Mouse (Mus musculus): ENCODE results near the gene Defb38.

The Defb38 gene

GRCm38 (mm10) chr8:19026466-19026865 lies at the start of gene Defb38:
Defb38 (minus strand) TSS chr8:19026566.
- no peak for DNase-seq (ENCODE audit: low spot score)

GRCm38 (mm10) chr8:19066013-19066412 lies 39.6 kb upstream of the Defb38 start:
- no peak for DNase-seq (ENCODE audit: low spot score)

- no peak for DNase-seq (ENCODE audit: low spot score)
Measured at GRCm38 (mm10) chr8:19064710-19065109, 38.3 kb upstream of the Defb38 start, which contains the start of gene Defb39. Defb39 (minus strand) TSS chr8:19064810.

DNA sequence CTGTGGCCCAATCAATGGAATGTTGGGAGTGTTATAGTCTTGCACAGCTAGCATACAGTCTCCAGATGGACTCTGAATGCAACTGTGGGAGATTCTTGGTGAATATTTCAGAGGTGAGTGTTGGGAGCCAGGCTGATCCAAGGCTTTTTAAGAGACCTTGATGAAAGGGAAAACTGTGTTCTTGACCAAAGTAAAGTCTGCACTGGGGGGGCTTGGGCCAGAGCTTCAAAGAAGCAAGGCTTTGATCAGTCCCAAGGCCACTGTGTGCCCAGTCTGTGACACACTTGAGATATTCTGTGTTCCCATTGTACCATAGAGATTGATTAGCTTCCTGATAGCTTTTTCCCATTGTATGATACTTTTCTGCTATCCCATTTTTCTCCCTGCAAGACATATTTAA lies 36.5 kb upstream of the Defb38 start:
- no peak for DNase-seq (ENCODE audit: low spot score)

DNA sequence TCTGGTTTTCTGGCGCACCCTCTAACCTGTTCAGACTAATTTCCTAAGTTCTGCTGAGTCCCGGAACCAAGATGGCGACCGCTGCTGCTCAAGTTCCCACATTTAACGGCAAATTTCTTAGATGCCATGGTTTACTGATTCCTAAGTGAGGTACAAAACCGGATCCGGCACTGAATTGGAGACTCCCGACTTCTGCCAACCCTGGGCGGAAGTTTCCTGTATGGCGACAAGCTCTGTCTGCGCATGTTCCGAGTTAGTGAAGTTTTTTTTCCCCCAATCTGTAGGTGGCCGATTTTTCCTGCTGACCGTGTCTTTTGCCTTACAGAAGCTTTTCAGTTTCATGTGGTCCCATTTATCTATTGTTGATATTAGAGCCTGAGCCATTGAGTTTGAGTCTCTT lies 18.9 kb upstream of the Defb38 start:
- DNase-seq (ENCODE audit: low spot score): no peak

Data from ovary, adult 18-20 months (tissue).